Mouse (Mus musculus): ENCODE measurements at regions not wholly inside any gene's neighbourhood (a gene's known extent, or its start where the extent isn't known, plus 50 kb on each side); places are given as distances from the start of the nearest gene placed in this dataset.

DNA sequence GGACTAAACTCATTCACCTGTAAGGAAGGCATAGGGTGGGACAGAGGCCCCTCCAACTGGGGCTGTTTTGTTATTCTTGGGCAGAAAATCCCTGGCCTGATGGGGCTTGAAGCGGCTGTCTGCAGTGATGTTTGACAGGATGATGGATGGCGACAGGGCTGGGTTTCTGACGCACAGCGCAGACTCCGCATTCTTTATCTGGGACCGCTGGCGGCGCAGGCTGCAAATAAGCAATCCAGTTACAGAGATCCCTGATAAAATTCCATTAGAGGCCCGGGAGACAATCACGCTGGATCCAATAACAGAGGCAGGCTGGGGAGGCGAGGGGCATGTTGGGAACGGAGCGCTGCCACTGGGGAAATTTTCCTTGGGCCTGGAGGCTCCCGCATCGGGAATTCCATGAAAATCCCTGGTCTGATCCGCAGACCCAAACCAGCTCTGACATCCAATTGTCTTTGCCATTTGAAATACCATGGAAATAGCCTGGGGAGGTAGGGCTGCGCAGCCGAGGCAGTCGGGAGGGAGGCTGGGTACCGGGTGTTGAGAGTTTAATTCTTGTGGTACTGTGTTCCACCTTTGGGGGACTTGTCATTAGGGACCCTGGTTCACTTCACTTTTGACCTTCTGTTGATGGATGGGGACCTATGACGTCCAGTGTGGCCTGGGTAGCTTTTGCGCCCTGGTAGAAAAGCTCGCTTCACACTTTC lies 99.0 kb upstream of the Sdk2 start:
- DNase-seq (ENCODE audit: low spot score), result no peak

DNA sequence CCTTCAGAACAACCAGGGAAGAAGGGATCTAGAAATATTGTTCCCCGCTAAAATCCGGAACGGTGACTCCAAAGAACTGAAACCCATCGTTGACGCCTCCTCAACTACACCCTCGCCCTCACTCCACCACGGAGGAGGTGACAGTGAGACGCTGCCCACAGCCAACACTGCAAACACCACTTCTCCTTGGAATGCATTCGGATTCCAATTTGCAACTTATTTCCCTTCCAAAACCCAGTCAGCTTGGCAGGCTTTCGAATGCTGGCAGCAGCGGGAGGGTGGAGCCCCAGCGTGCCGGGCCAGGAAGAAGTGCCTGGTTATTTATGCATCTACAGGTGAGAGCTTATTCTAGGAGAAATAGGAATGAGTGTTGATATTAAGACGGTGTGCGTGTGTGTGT lies 85.9 kb upstream of the Sdk2 start:
- DNase-seq (ENCODE audit: low spot score), result peak; percentile 9

DNA sequence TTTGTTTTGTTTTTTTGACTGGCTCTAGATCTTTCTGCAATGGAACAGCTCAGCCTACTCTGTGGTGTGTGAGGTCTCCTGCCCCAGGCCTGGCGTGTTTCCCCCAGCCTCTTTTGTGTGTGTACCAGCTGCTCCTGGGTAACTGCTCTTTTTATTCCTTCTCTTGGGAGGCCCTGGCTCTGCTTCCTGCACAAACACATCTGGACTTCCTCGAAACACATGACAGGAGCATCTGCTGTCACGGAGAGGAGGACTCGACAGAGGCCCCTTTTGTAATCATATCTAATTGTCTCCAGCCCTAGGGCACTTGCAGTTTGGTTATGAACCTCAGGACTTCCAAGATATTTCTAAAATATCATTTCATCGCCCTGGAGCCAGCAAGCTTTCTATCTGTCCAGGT lies 79.5 kb upstream of the Sdk2 start:
- no peak for DNase-seq (ENCODE audit: low spot score)

DNA sequence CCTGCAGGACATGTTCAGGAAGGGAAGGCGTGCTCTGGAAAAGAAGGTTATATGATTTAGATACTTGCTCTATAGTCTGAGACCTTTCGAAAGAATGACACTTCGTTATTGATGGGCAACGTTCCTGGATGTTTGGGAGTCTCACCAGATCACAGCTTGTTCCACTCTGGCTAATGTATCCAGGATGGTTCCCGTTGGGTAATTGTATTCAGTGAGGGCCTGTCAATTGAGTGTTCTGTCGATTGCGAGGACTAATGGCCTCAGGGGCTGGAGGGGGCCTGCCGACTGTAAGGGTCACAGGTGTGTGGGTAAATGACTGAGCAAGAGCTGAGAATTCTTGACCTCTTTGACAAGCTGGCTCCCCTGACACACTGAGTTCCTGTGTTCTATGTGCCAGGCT lies 62.4 kb upstream of the Sdk2 start:
- no peak for DNase-seq (ENCODE audit: low spot score)

DNA sequence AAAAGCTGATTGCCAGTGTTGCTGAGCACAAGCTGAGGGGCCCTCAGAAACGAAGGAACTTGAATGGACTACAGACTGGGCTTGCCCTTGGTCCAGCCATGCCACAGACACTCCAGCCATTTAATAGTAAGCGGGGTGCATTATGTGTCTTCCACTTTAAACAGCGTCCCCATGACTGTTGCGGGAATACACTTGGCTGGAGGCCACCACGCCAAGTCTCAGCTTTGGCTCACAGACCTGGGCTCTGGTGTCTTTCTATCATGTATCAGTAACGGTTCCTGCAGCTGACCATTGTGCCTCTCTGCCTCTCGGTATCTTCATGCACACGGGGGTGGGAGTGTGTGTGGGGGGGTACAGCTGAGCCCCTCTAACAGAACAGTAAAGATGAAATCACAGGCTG lies 62.0 kb upstream of the Sdk2 start:
- DNase-seq (ENCODE audit: low spot score), result no peak

DNA sequence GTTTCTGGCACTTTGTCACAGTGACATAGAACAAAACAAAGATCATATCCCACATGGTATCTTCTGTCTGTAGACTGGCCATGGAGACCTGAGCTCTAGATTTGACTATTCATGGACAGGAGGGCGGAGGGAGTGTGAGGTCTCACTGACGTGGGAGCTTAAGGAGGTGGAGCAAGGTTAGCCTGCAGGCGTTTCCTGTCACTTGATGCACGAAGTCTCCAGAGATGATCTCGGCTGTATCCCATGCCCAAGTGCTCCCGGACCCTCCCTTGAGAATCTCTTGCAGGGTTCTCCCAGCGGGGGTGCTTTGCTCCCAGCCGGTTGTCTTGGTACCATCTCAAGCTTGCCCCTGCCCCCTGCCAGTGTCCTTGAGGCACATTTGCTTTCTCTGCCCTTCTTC lies 60.6 kb upstream of the Sdk2 start:
- DNase-seq (ENCODE audit: low spot score), result no peak

DNA sequence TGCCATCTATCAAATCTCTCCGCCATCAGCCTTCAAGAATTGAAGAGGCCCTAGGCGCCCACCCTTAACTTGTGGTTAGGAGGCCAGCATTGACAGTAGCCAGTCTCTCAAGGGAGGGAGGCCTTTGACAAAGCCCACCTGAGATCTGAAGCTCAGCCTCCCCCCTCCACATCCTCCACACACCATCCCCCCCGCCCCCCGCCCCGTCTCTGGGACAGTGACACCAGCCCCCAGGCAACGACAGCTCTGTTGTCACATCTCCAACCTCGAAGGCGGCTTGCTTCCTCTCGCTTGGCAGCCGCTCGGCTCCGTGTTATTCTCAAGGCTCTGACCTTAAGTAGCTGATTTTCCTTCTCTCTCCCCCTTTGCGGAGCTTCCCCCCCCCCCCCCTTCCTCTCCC lies 55.3 kb upstream of the Sdk2 start:
- no peak for DNase-seq (ENCODE audit: low spot score)

DNA sequence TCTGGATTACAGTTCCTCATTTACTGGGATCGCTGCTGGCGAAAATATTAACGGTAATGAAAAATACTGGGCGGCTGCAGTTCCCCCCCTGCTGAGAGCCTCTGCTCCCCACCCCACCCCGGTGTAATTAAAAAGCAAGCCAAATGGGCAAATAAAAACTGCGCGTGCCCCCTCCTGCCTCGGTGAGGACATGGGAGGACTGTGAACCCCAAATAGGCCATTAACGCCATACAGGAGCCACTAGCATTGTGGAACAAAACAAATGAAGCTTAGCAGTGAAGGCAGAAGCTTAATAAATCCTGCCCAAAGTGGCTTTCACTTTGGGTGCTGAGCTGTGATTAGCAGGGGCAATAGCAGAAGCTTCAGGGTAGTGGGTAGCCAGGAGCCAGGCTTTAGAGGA lies 52.3 kb upstream of the Sdk2 start:
- no peak for DNase-seq (ENCODE audit: low spot score)

All from urinary bladder, postnatal 25 days (tissue).